Mouse (Mus musculus) liver, postnatal 0 days (tissue): Measurements from ENCODE around the gene Sgms1. TPM values are rescaled to one million over a fixed set of nuclear protein-coding genes. Genes with fewer than 3 reads are reported as not detected.

ENCODE experiments used
- ATAC-seq: fragments of 200-750 bp; cut with Nextera tagmentation; 2 replicates; pipeline ENCODE4 v1.8.0; 2017; ENCODE audit warnings: mild to moderate bottlenecking, moderate library complexity
- DNase-seq: peaks from one replicate; pipeline ENCODE4 v3.0.0-alpha.2; 2016
- H3K27ac ChIP-seq: fragments of 300-500 bp; sonication (generic); 2 replicates; pipeline ENCODE4 v1.5.1; 2014; ENCODE audit warnings: antibody characterized with exemption, moderate library complexity, mild to moderate bottlenecking, low read depth
- H3K27me3 ChIP-seq: fragments of 300-500 bp; sonication (generic); 2 replicates; pipeline ENCODE4 v1.6.1; 2014; ENCODE audit warnings: low read length, control low read depth, mixed read lengths; ENCODE audit not compliant: insufficient read depth
- H3K36me3 ChIP-seq: fragments of 300-500 bp; sonication (generic); replicated peaks from 2 replicates; pipeline ENCODE4 v1.6.1; 2014; ENCODE audit warnings: mild to moderate bottlenecking, control low read depth, low read length, moderate library complexity, mixed read lengths; ENCODE audit not compliant: insufficient read depth
- H3K4me1 ChIP-seq: fragments of 300-500 bp; sonication (generic); 2 replicates; pipeline ENCODE4 v1.6.1; 2014; ENCODE audit warnings: antibody characterized with exemption, mild to moderate bottlenecking, control low read depth; ENCODE audit not compliant: insufficient read depth
- H3K4me2 ChIP-seq: fragments of 300-500 bp; sonication (generic); 2 replicates; pipeline ENCODE4 v1.6.1; 2014; ENCODE audit warnings: low read depth, mild to moderate bottlenecking, low read length, moderate library complexity, mixed read lengths
- H3K4me3 ChIP-seq: fragments of 300-500 bp; sonication (generic); 2 replicates; pipeline ENCODE4 v1.5.1; 2014; ENCODE audit warnings: low read depth, low read length
- H3K9ac ChIP-seq: fragments of 300-500 bp; sonication (generic); replicated peaks from 2 replicates; pipeline ENCODE4 v1.6.1; 2014; ENCODE audit warnings: mild to moderate bottlenecking, moderate library complexity
- H3K9me3 ChIP-seq: fragments of 300-500 bp; sonication (generic); 2 replicates; pipeline ENCODE4 v1.6.1; 2016; ENCODE audit warnings: mild to moderate bottlenecking, control low read depth, low read length, mixed read lengths
- CTCF ChIP-seq: sonication (generic); IDR thresholded peaks from 2 replicates; pipeline ENCODE4 v1.5.1; 2016; ENCODE audit warnings: antibody characterized with exemption, low read depth
- EP300 ChIP-seq: IDR thresholded peaks from 2 replicates; pipeline ENCODE4 v1.6.1; 2016; ENCODE audit warnings: antibody characterized with exemption, low read depth, mild to moderate bottlenecking
- WGBS: fragments of 180-500 bp; shearing (Covaris S2); extraction: QIAGEN DNeasy Blood & Tissue Kit; methylation state at CpG from one replicate; pipeline ENCODE4 v1.1.7; 2014; ENCODE audit not compliant: insufficient replicate concordance; 5-methylcytosine and 5-hydroxymethylcytosine counted together
- polyA plus RNA-seq: library from polyadenylated mRNA; unstranded; fragments of >200 nt; fragmentation: Nextera tagmentation; extraction: Ambion mirVana; gene quantifications from 2 replicates; pipeline ENCODE4 v1.2.1, GENCODE M21; 2015

The Sgms1 gene
- polyA plus RNA-seq, 1 experiment from 2014 or later, result 16.0 TPM

DNA sequence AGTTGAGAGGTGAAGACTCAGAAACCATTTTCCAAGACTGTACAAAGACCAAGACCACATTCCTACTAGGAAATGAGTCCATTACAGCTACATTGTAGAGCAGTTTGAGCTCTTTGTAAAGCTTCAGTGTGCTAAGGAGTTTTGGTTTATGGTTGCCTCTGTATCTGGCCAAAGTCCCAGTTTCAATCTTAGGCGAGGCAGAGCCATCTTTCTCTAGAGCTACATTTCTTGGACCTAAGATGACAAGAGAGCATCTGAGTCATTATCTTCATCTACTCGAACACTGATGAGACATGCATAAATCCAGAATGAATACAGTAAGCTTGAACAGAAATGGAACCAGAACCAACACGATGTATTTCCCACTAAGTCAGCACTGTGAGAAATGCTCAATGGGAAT is 87.9 kb downstream of the Sgms1 start:
- 0 out of 2 replicates have a peak, but pooled peaks cover 3% of the 10 kb centered on the region for H3K36me3 ChIP-seq
- no peaks in the 10 kb centered on the region for H3K27me3 ChIP-seq
- no peaks in the 10 kb centered on the region for H3K9me3 ChIP-seq
- ATAC-seq (no peak), DNase-seq (no peak)
- H3K9ac ChIP-seq, result no peak overlapping the region
- H3K27ac ChIP-seq, result no peak overlapping the region
- peaks cover 10% of the 10 kb centered on the region for H3K4me1 ChIP-seq
- H3K4me3 ChIP-seq, result no peak overlapping the region
- WGBS, result 73% methylated on average over 3 of the region's 3 CpGs
- TF ChIP-seq CTCF, result no peak
- TF ChIP-seq EP300, result no peak
- no peak overlapping the region for H3K4me2 ChIP-seq

DNA sequence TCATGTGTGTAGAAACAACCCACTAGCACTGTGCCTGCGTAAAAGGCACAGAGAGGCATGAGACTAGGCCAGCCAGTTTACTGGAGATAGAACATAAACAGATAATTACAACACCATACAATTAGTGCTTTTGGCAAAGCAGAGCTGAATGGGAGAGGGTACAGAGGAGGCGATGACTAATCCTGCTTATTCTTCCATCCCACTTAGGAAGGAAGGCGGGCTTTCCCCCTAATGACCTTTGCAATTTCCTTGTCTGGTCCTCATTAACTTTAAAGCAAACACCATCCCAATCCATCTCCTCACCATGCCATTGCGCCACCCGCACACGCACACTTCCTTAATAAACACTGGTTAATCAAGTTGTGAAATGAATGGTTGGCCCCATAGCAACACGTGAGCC is 91.3 kb downstream of the Sgms1 start:
- no peak overlapping the region for H3K9ac ChIP-seq
- no peak overlapping the region for H3K4me2 ChIP-seq
- 0 out of 2 replicates have a peak, but pooled peaks cover 3% of the 10 kb centered on the region for H3K36me3 ChIP-seq
- no peaks in the 10 kb centered on the region for H3K27me3 ChIP-seq
- ATAC-seq, result peak; percentile 72
- no peaks in the 10 kb centered on the region for H3K9me3 ChIP-seq
- peak; percentile 45 for DNase-seq
- H3K27ac ChIP-seq, result no peak overlapping the region
- H3K4me3 ChIP-seq, result no peak overlapping the region
- H3K4me1 ChIP-seq, result peaks cover 7% of the 10 kb centered on the region
- WGBS, result 52% methylated on average over 7 of the region's 7 CpGs
- no peak for TF ChIP-seq CTCF
- peak; percentile 29; the same call in 1 of the 2 replicates for TF ChIP-seq EP300

DNA sequence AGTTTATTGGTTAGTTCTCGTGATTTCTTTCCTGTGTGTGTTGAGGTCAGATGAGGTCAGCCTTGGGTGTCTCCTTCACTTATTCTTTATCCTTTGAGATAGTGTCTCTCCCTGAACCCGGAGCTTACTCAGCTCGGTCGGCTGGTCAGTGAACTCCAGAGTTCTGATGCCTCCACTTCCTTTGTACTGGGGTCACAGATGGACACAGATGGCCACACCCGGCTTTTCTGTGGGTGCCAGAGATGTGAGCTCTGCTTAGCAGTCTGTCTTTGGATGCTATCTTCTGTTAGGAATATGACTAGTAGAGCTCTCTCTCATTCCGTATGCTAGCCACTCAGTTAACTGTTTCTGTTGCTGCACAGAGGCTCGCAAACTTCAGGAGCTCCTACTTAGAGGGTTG is 92.7 kb downstream of the Sgms1 start:
- Histone ChIP-seq H3K4me3 (no peak overlapping the region), H3K9me3 (no peaks in the 10 kb centered on the region), H3K36me3 (0 out of 2 replicates have a peak, but pooled peaks cover 3% of the 10 kb centered on the region), H3K9ac (no peak overlapping the region), H3K4me1 (peaks cover 15% of the 10 kb centered on the region), H3K27ac (no peak overlapping the region), H3K27me3 (no peaks in the 10 kb centered on the region), H3K4me2 (no peak overlapping the region)
- TF ChIP-seq EP300 (no peak), CTCF (no peak)
- no peak for DNase-seq
- 75% methylated on average over 7 of the region's 7 CpGs for WGBS
- ATAC-seq, result no peak

DNA sequence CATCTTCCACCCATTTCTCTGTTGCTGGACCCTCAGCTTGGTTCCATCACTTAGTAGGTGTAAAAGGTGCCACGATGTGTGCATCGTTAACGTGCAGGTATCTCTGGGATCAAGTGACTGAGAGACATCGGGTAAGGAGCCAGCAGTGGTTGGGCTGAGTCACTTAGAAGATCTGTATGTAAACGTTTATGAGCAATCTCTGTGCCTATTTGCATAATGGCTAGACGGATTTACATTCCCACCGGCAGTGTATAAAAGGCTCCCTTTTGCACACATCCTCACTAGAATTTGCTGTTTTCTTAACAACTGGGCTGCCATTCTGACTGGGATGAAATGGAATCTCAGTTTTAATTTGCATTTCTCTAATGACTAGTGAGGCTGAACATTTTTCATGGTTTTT is 93.9 kb downstream of the Sgms1 start:
- Histone ChIP-seq H3K4me1 (peaks cover 18% of the 10 kb centered on the region), H3K27me3 (no peaks in the 10 kb centered on the region), H3K4me3 (no peak overlapping the region), H3K27ac (no peak overlapping the region), H3K36me3 (0 out of 2 replicates have a peak, but pooled peaks cover 3% of the 10 kb centered on the region), H3K9ac (no peak overlapping the region), H3K4me2 (no peak overlapping the region), H3K9me3 (no peaks in the 10 kb centered on the region)
- WGBS, result 79% methylated on average over 7 of the region's 7 CpGs
- DNase-seq (no peak), ATAC-seq (no peak)
- TF ChIP-seq EP300 (no peak), CTCF (no peak)

DNA sequence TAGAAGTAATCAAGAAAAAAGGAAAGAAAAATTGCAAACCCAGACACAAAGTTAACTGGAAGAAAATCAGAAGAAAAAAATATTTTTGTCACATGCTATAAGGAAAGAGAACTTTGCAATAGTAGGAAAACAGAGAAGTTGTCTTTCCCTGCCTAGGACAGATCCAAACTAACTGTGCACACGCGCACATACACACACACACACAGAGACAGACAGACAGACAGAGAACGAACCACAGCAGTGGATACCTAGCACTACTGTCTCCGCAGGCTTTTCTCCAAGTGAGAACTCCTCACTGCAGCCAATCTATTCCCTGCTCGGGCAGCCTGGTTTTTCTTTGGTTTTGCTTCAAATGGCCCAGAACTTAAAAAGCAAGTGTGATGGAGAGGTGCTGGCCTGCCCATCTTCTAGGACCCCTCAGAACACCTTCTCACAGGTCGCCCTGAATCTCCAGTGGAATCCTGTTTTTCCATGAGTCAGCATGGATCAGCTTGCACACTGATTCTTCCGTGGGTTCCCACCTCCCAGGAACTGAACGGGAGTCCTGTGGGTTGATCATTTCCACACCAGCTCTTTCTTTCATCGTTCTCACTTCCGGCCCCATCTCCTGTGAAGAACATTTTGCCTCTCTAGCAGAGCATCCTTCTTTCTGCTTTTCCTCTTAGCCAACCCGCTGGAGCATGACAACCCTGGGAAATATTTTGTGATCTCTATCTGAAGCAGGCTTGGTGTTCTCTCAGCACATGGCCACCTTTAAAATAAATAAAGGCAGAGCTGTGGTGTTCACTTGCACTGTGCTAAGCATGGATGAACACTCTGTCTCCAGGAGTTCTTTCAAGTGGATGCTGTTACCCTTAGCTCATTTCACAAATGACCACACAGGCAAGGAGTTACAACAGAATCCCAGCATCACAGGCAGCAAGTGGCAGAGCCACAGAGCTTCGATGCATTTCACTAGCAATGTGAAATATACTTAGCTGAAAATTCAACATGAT is 96.4 kb downstream of the Sgms1 start:
- Histone ChIP-seq H3K27me3 (no peaks in the 10 kb centered on the region), H3K4me3 (no peak overlapping the region), H3K9me3 (no peaks in the 10 kb centered on the region), H3K27ac (peak overlapping the region; percentile 11; the same call in 1 of the 2 replicates), H3K36me3 (no peaks in the 10 kb centered on the region), H3K4me2 (peak overlapping the region; percentile 47), H3K4me1 (peaks cover 14% of the 10 kb centered on the region), H3K9ac (no peak overlapping the region)
- no peak for DNase-seq
- ATAC-seq, result no peak
- 60% methylated on average over 12 of the region's 12 CpGs for WGBS
- TF ChIP-seq EP300 (no peak), CTCF (no peak)

DNA sequence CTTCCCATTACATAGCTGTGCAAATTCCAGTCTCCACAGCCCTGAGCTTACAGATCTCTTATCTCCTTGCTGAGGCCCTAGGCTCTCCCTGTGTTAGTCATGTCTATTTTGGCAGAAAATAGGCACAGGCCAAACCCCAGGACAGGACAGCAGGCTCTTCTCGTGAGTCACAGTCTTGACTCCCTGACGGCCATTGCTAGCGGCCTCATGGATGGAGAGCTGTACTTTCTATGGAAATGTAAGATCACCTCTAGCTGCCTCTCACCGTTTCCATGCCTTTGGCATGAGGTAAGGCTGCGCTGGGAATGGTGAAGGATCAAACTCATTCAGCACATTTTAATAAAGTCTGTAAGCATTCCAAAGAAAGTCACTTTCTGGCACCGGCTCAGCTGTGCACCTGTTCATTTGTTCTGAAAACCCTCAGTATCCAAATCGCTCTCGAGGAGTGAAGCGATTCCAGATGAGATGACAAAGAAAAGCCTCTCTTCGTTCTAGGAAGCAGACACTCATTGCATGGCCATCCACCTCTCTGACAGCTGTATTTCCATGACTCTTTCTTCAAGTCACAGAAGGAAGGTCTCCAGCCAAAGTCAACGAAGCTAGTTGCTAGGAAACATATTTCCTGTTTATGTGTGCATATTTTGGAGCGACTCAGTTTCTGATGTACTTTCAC is 97.3 kb downstream of the Sgms1 start:
- Histone ChIP-seq H3K4me2 (peak overlapping the region; percentile 47), H3K9ac (no peak overlapping the region), H3K4me3 (no peak overlapping the region), H3K36me3 (no peaks in the 10 kb centered on the region), H3K27me3 (no peaks in the 10 kb centered on the region), H3K27ac (no peak overlapping the region), H3K9me3 (no peaks in the 10 kb centered on the region), H3K4me1 (peaks cover 14% of the 10 kb centered on the region)
- WGBS, result 60% methylated on average over 12 of the region's 12 CpGs
- DNase-seq (no peak), ATAC-seq (no peak)
- TF ChIP-seq EP300 (0 out of 2 replicates have a peak, but pooled peaks have one; percentile 20), CTCF (no peak)
